Comparison of ENCODE assay signal across 19 mouse cellular contexts in genomic region chr17:8958125-8958524, GRCm38 (mm10). TPM values are rescaled to one million over a fixed set of nuclear protein-coding genes. Genes with fewer than 3 reads are reported as not detected.
DNase-seq lines count a peak whose midpoint lies in the region; ATAC-seq and TF ChIP-seq lines count a peak whose summit lies in the region.
"Had no signal": no experiment of that assay in that cellular context is flagged by ENCODE, and none has a peak within 500 bp of the region (broad histone marks: within the 10 kb centered on the region; RNA-seq: fewer than 3 reads in every experiment).

No protein-coding gene starts in this region.

- no peak for TF ChIP-seq CTCF in cerebellum, adult 2 months (IDR thresholded peaks at IDR 0.05; ENCODE audit: borderline replicate concordance, insufficient read depth, low read depth, low read length)

- no peak overlapping the region for H3K9ac ChIP-seq in midbrain, embryonic 11.5 days (ENCODE audit: low read length)
- no peak overlapping the region for H3K9ac ChIP-seq in midbrain, embryonic 15.5 days
- no peak overlapping the region for H3K9ac ChIP-seq in hindbrain, embryonic 12.5 days
- H3K9ac ChIP-seq: hindbrain, embryonic 13.5 days; intestine, embryonic 15.5 days; neural tube, embryonic 13.5 days had no signal

- H3K9me3 ChIP-seq in midbrain, embryonic 11.5 days (ENCODE audit: control insufficient read depth, low read length): no peaks in the 10 kb centered on the region
- no peaks in the 10 kb centered on the region for H3K9me3 ChIP-seq in midbrain, embryonic 15.5 days
- H3K9me3 ChIP-seq in hindbrain, embryonic 12.5 days (replicated peaks): no peaks in the 10 kb centered on the region
- H3K9me3 ChIP-seq: hindbrain, embryonic 13.5 days; intestine, embryonic 15.5 days; midbrain, embryonic 10.5 days; neural tube, embryonic 13.5 days had no signal

- no peaks in the 10 kb centered on the region for H3K27me3 ChIP-seq in midbrain, embryonic 11.5 days (ENCODE audit: control insufficient read depth, insufficient read depth, low read length)
- no peaks in the 10 kb centered on the region for H3K27me3 ChIP-seq in midbrain, embryonic 15.5 days (replicated peaks)
- no peaks in the 10 kb centered on the region for H3K27me3 ChIP-seq in cerebellum, adult 2 months (ENCODE audit: control insufficient read depth, insufficient read depth, low read length)
- no peaks in the 10 kb centered on the region for H3K27me3 ChIP-seq in hindbrain, embryonic 12.5 days
- H3K27me3 ChIP-seq: hindbrain, embryonic 13.5 days; intestine, embryonic 15.5 days; neural tube, embryonic 13.5 days had no signal

- 89% methylated on average over 6 of the region's 6 CpGs for WGBS in midbrain, embryonic 11.5 days
- WGBS in midbrain, embryonic 15.5 days: 83% methylated on average over 6 of the region's 6 CpGs
- 16% methylated on average over 6 of the region's 6 CpGs for WGBS in cerebellum, adult 2 months
- WGBS in hindbrain, embryonic 12.5 days: 85% methylated on average over 6 of the region's 6 CpGs

- ATAC-seq in midbrain, embryonic 11.5 days (ENCODE audit: low FRiP score): no peak
- ATAC-seq in midbrain, embryonic 15.5 days (replicated peaks): no peak
- no peak for ATAC-seq in hindbrain, embryonic 12.5 days (ENCODE audit: low FRiP score)
- ATAC-seq: forebrain, embryonic 16.5 days; intestine, embryonic 15.5 days had no signal

- H3K4me2 ChIP-seq in midbrain, embryonic 11.5 days: no peak overlapping the region
- no peak overlapping the region for H3K4me2 ChIP-seq in midbrain, embryonic 15.5 days
- no peak overlapping the region for H3K4me2 ChIP-seq in hindbrain, embryonic 12.5 days (replicated peaks)
- H3K4me2 ChIP-seq: hindbrain, embryonic 13.5 days; intestine, embryonic 15.5 days; neural tube, embryonic 13.5 days had no signal

- no peak overlapping the region for H3K27ac ChIP-seq in midbrain, embryonic 11.5 days (ENCODE audit: low read depth, low read length)
- no peak overlapping the region for H3K27ac ChIP-seq in midbrain, embryonic 15.5 days
- H3K27ac ChIP-seq in cerebellum, adult 2 months (ENCODE audit: insufficient read depth, low read length): no peak overlapping the region
- no peak overlapping the region for H3K27ac ChIP-seq in hindbrain, embryonic 12.5 days
- H3K27ac ChIP-seq: hindbrain, embryonic 13.5 days; intestine, embryonic 15.5 days; midbrain, embryonic 10.5 days; neural tube, embryonic 13.5 days had no signal

- H3K4me3 ChIP-seq in midbrain, embryonic 11.5 days (ENCODE audit: low read depth, low read length): no peak overlapping the region
- H3K4me3 ChIP-seq in midbrain, embryonic 15.5 days: no peak overlapping the region
- no peak overlapping the region for H3K4me3 ChIP-seq in cerebellum, adult 2 months (replicated peaks; ENCODE audit: insufficient read depth, low read depth, low read length)
- no peak overlapping the region for H3K4me3 ChIP-seq in hindbrain, embryonic 12.5 days
- H3K4me3 ChIP-seq: erythroblast, embryonic 14.5 days; hindbrain, embryonic 13.5 days; intestine, embryonic 15.5 days; midbrain, embryonic 10.5 days; neural tube, embryonic 13.5 days had no signal

- TF ChIP-seq POLR2A in cerebellum, adult 2 months (IDR thresholded peaks at IDR 0.05; ENCODE audit: borderline replicate concordance, insufficient read depth, low read length): no peak

- peaks cover 7% of the 10 kb centered on the region for H3K4me1 ChIP-seq in midbrain, embryonic 11.5 days (ENCODE audit: control insufficient read depth, insufficient read depth, low read length)
- peaks cover 5% of the 10 kb centered on the region; the same call in 1 of the 2 replicates for H3K4me1 ChIP-seq in midbrain, embryonic 15.5 days
- H3K4me1 ChIP-seq in cerebellum, adult 2 months (ENCODE audit: control insufficient read depth, insufficient read depth, low read length): peaks cover 6% of the 10 kb centered on the region
- H3K4me1 ChIP-seq in hindbrain, embryonic 12.5 days: peaks cover 6% of the 10 kb centered on the region
- H3K4me1 ChIP-seq: intestine, embryonic 15.5 days had no signal

- peak; percentile 2 for DNase-seq in midbrain, embryonic 11.5 days (ENCODE audit: low spot score, missing footprints)
- peak; percentile 60 for DNase-seq in adrenal gland, postnatal 14 days
- peak; percentile 70 to 77 for DNase-seq in cerebellum, adult 2 months
- no peak for DNase-seq in right cerebral cortex, postnatal 10 days (ENCODE audit: low spot score in 2 of 2)
- DNase-seq in ovary, postnatal 14 days (ENCODE audit: low spot score): no peak
- DNase-seq: kidney, postnatal 4 days; liver; lung, adult 2 months; lung, postnatal 4 days; thymus, postnatal 4 days had no signal

- no peaks in the 10 kb centered on the region for H3K36me3 ChIP-seq in midbrain, embryonic 11.5 days (ENCODE audit: control insufficient read depth, insufficient read depth, low read length)
- peaks cover 6% of the 10 kb centered on the region; the same call in 1 of the 2 replicates for H3K36me3 ChIP-seq in midbrain, embryonic 15.5 days (replicated peaks)
- H3K36me3 ChIP-seq in hindbrain, embryonic 12.5 days: peaks cover 11% of the 10 kb centered on the region
- H3K36me3 ChIP-seq: intestine, embryonic 15.5 days had no signal

RNA-seq across cellular contexts. Expression of gene 1700010I14Rik, which starts 30.0 kb away (rescaled TPM):
- 2.7 and 3.2 TPM in 2 replicates for polyA plus RNA-seq in midbrain, embryonic 11.5 days (2014; fragmentation: Nextera tagmentation; extraction: Ambion mirVana)
- 2.7 and 3.1 TPM in 2 replicates for polyA plus RNA-seq in midbrain, embryonic 15.5 days (2015; fragmentation: Nextera tagmentation; extraction: Ambion mirVana)
- total RNA-seq in adrenal gland, postnatal 14 days (2021): 1.7 and 1.9 TPM in 2 replicates
- polyA plus RNA-seq in cerebellum, adult 2 months (2012; rRNA removed): 0.80 and 1.00 TPM in 2 replicates
- 2.0 and 2.3 TPM in 2 replicates for polyA plus RNA-seq in hindbrain, embryonic 12.5 days (2016; fragmentation: Nextera tagmentation; extraction: Ambion mirVana)
- polyA plus RNA-seq: C2C12; erythroblast, embryonic 14.5 days had no signal

Comparison
In these comparisons a context has a peak if more than half of its experiments do, and no peak if none do; other contexts are left out.
1. DNase-seq: peak in midbrain, embryonic 11.5 days (single experiment), adrenal gland, postnatal 14 days (single experiment) and cerebellum, adult 2 months (2 of 2); none in right cerebral cortex, postnatal 10 days (0 of 2) and ovary, postnatal 14 days (single experiment).